Mouse (Mus musculus) cerebellum, adult (tissue): Measurements from ENCODE around the gene Abca7.

Source experiments
- ATAC-seq: cut with Nextera tagmentation; 2 replicates; pipeline ENCODE4 v1.9.2; 2017; ENCODE audit warnings: mild to moderate bottlenecking, moderate library complexity, mixed read lengths; ENCODE audit not compliant: insufficient number of reproducible peaks, low FRiP score, low TSS enrichment

The Abca7 gene

DNA sequence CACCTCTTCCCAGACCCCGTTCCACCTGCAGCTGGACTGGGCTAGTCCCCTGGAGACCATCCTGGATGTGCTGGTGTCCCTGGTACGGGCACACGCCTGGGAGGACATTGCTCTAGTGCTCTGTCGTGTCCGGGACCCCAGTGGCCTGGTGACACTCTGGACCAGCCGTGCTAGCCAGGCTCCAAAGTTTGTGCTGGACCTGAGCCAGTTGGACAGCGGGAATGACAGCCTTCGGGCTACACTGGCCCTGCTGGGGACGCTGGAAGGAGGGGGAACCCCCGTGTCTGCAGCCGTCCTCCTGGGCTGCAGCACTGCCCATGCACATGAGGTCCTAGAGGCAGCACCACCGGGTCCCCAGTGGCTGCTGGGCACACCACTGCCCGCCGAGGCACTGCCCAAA is 23.5 kb upstream of the Abca7 start:
- no peak for ATAC-seq

DNA sequence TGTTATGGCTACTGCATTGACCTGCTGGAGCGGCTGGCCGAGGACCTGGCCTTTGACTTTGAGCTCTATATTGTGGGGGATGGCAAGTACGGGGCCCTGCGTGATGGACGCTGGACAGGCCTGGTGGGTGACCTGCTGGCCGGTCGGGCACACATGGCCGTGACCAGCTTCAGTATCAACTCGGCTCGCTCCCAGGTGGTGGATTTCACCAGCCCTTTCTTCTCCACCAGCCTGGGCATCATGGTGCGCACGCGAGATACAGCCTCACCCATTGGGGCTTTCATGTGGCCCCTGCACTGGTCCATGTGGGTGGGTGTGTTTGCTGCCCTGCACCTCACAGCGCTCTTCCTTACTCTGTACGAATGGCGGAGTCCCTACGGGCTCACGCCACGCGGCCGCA is 22.2 kb upstream of the Abca7 start:
- no peak for ATAC-seq

DNA sequence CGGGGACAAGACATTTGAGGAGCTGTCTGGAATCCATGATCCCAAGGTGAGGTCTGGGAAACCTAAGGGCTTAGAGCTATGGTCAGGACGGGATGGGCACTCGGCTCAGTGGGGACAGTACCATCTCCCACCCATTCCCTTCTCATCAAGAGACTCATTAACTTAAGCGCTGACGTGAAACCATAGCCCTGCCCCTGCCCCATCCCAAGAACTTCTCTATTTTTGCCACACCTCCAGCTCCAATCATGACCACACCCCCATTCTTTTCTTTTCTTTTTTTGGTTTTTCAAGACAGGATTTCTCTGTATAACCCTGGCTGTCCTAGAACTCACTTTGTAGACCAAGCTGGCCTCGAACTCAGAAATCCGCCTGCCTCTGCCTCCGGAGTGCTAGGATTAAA is 21.6 kb upstream of the Abca7 start:
- no peak for ATAC-seq

DNA sequence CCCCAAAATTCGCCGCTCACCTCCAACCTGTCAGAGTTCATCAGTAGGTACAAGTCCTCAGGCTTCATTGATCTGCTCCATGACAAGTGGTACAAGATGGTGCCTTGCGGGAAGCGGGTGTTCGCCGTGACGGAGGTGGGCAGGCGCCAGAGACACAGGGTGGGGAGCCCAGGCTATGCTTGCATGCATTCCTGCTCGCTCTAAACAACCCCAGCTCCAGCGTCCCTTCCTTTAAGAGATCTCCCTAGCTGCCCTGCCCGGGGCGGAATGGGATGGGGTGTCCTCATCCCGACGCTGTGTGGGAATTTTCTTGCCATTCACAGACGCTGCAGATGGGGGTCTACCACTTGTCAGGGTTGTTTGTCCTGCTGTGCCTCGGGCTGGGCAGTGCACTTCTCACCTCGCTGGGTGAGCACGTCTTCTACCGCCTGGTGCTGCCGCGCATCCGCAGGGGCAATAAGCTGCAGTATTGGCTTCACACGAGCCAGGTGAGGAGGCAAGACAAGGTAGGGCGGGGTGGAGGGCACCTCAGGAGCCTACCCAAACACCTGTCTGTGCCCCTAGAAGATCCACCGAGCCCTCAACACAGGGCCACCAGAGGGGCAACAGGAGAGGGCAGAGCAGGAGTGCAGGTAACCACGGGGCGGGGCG is 20.1 kb upstream of the Abca7 start:
- no peak for ATAC-seq

DNA sequence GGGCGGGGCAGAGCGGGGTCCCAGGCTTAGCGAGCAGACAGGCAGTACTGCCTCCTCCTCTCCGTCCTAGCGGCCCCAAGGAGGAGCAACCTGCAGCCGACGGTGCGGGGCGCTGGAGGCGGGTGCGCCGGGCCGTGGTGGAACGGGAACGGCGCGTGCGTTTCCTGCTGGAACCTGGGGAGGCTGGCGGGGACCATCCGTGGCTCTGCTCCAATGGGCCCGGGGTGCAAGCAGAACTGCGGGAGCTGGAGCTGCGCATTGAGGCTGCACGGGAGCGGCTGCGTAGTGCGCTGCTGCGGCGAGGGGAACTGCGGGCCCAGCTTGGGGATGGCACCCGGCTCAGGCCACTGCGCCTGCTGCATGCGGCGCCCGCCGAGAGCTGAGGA is 19.6 kb upstream of the Abca7 start:
- ATAC-seq, result no peak

DNA sequence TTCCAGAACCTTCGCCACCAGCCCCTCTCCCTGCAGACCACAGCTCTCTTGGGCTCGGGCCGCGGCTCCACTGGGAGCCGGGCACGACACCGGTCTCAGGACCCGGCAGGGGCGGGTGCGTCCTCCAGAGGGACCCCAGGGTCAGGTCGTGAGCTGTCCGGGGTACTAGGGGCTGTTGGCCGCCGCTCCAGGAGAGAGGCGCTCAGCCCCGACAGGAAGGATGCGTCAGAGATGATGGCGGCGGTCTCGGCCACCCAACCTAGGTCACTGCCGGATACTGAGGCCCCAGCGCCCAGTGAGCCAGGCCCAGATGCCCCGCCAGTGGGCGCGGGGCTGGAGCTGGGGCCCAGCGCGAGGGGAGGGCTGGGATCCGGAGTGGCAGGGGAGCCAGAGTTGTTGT is 19.0 kb upstream of the Abca7 start:
- ATAC-seq, result no peak

DNA sequence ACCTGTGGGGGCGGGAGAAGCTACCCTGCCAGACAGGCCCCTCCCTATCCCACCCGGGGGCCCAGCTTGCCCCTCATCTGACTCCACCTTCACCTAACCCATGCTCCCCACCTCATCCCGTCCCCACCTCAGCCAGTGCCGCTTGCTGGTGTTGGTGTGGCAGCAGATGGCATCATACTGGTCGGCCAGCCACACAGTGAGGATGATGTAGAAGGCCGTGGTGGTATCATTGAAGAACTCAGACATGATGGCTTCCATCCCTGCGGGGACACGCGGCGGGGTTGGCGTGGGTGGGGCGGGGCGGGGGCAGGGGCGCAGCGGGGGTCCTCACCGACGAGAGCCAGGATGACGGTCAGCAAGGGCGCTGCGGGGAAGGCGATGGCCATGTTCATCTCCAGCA is 18.2 kb upstream of the Abca7 start:
- no peak for ATAC-seq

DNA sequence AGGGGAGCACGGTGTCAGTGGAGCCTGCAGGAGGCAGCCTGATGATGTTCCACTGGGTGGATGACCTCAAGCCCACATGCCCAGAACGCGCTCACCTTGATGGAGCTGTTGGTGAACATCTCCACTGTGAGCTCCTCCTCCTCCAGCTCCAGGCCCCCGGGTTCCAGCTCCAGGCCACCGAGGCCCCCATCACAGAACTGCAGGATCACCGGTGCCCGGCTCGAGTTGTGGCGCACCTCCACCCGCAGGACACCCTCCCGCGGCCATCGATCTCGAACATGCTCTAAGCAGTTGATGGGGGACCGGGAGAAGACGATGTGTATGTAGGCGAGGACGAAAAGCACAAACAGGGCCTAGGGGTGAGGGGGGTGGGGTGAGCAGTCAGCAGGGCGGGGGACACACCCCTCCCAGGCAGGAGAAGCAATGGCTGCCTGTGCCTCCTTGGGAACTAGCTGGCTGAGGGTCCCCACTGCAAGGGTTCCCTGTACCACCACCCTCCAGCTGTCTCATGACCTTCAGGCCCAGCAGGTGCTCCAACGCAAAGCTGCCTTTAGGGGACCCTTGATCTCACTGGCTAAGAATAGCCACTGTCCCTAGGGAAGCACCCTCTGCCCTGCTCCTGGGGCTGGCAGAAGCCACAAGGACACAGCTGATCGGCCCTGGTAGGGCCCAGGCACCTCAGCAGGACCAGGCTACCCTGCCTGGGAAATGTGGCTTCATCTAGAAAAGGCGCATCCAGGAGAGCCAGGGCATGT is 16.7 kb upstream of the Abca7 start:
- no peak for ATAC-seq

DNA sequence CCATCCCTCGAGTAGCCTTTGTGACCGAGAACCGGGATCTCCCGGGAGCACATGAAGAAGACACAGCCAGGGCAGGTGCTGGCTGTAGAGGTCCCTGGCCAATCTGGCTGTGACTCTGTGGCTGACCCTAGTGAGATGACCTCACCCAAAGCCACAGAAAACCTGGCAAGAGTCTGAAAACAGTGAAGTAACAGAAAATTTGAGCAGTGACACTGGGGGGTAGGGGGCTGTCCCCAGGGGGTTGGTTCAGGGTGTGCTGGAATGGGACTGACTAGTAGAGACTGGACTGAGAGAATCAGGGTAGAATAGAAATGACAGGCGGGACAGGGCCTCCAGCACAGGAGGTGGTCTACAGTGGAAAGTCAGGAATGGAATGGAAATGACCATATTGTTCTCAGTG is 13.1 kb upstream of the Abca7 start:
- ATAC-seq, result no peak

DNA sequence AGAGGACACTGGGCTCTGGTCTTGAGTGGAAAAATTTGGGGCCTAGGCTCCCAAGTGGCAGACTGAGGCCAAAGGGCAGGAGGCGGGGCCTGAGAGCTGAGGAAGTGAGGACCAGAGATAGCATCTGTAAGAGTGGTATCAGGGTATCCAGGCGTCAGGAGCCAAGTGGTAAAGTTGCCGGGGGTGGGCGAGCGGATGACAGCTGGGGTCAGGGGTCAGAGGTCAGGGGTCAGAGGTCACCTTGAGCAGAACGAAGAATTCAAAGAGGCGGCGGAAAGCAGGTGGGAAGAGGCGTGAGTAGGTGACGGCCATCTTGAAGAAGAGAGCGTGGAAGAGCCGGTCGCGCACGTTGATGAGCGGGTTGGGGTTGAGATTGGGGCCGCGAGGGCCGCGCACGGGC is 12.6 kb upstream of the Abca7 start:
- no peak for ATAC-seq

DNA sequence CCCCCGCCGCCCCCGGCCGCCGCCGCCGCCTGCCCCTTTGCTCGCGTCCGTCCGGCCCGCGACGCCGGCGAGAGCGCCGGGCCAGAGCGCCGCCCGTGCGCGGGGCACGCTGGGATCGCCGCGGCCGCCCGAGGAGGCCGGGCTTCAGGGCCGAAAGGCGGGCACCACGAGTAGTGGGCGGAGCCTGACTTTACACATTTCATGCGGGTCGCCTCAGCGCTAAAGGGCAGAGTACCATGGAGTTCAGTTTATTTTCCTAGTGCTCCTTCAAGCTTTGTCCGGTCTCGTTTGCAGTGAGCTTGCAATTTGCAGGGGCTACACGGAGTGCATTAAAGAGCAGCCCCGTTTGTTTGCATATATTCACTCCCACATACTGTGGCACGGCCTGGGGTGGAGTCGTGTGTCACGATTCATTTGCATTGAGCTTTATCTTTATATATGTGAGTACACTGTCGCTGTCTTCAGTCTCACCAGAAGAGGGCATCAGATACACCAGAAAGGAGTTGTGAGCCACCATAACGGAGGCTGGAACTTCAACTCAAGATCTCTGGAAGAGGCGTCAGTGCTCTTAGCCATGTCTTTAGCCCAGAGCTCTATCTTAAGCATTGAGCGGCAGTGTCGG is 12.0 kb upstream of the Abca7 start, which contains the start of gene Tmem259:
Gene Tmem259, minus strand, starts transcription at position 136 of the 622 bp plus-strand sequence.
- peak; percentile 29 for ATAC-seq

DNA sequence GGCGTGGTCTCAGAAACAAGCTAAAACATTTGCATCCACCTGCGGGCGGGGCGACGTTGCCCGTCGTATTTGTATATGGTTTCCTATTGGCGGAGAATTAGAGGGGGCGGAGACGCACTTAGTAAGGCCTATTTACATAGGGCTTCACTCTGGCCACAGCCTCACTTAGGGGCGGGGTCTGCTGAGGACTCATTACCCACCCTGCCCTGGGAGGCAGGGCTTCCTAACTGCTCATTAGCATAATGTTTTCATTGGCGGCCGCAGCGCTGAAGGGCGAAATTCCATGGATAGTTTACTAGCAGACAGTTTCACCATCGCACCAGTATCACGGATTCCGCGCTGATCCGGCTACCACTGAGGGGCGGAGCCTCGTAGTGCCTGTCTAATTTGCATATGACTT is 11.4 kb upstream of the Abca7 start:
- peak; percentile 75 for ATAC-seq

DNA sequence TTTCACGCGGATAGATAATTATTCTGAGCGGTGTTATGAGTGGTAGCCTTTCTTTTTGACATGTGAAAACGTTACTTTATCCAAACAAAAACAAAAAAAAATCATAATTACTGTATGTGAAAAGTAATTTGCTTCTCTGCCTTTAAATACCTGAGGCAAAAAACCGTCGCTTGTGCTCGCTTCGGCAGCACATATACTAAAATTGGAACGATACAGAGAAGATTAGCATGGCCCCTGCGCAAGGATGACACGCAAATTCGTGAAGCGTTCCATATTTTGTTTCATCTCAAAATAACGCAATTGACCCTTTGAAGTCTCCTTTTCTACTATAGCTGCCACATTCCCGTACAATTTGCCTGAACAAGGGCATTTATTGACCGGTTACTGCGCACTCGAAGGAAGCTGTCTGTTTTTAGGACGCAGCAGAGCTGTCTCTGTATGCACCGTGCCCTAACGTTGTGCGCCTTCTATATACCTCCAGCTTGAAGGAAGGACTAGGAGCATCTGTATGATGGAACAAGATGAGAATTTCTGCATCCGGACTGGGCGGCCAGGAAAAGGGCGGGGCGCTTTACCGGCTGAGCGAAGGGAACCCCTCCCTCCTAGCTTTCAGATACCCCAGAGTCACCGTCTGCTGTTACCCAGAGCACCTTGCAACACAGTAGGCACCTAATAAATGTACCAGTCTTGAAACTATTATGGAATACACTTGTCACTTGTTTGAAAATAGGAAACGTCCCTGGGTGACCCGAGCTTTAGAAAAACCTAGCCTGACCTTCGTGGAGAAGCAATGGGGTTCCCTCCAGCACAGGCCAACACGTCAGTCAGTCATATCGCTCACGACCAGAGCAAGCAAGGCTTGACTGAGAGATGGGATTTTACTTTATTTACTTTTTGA is 10.7 kb upstream of the Abca7 start:
- peak; percentile 11; the same call in 1 of the 2 replicates for ATAC-seq

DNA sequence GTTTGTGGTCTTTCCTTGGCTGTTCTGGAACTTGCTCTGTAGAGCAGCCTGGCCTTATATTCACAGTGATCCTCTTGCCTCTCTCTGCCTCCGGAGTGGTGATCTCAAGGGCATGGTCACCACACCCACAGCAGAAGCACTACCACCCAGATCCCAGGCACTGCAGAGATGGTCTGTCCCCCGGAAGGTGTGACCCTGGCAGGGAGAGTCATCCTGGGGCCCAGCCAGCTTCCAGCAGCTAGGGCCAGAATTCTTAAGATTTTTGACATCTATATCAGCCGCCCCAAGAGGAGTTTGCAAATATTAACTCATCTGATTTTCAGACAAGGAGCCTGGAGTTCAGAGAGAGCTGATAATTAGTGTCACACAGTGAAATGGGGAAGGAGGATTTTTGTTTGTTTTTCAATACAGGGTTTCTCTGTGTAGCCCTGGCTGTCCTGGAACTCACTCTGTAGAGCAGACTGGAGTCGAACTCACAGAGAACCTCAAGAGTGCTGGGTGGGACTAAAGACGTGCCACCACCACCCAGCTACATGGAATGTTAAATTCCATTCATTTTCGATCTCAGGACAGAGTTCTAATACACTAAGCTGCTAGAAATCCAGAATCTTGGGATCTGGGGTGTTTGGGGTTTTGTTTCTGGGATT is 9.9 kb upstream of the Abca7 start:
- no peak for ATAC-seq

DNA sequence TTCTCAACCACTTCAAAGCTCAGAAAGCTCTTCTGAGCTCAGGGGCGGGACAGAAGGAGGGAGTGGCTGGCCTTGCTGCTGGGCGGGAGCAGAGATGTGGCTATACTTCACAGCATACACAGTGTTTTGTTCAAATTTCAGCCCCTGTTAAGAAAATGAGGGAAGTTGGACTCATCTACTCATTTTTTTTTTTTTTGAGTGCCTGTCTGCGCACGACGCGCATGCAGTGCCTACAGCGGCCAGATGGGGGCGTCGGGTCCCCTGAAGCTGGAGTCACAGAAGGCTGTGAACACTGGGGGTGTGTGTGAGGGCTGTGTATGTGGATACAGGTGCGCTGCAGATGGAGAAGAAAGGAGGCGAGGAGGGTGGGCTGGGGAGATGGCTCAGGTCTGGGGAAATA is 9.3 kb upstream of the Abca7 start:
- ATAC-seq, result no peak

DNA sequence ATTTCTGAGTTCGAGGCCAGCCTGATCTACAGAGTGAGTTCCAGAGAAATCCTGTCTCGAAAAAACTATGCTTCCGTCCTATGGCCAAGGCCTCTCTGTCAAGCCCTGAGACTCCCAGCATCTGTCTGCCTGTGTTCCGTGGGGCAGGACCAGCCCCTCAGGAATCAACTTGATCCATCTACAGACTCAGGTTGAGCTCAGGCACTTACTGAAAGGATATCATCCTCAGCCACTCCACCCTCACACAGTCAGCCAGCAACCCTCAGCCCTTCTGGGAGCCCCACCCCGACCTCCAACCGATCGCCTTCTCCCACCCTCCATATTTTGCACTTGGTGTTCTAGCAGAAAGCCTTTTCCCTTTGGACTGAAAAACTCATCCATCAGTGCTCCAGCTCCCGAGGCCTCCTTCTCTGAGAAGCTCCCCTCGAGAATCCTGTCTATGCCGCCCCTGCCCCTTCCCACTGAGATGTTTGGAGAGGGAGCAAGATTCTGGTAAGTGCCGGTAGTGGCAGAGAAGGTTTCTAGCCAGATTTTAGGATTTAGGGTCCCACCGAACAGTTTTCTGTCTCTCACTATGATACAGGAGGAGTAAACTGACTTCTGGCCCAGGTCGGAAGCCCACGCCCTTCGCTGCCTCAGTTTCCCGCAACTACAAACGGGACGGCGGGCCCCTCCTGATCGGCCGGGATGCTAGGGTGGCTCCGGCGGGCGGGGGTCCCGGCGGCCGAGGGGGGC is 8.4 kb upstream of the Abca7 start:
- no peak for ATAC-seq

DNA sequence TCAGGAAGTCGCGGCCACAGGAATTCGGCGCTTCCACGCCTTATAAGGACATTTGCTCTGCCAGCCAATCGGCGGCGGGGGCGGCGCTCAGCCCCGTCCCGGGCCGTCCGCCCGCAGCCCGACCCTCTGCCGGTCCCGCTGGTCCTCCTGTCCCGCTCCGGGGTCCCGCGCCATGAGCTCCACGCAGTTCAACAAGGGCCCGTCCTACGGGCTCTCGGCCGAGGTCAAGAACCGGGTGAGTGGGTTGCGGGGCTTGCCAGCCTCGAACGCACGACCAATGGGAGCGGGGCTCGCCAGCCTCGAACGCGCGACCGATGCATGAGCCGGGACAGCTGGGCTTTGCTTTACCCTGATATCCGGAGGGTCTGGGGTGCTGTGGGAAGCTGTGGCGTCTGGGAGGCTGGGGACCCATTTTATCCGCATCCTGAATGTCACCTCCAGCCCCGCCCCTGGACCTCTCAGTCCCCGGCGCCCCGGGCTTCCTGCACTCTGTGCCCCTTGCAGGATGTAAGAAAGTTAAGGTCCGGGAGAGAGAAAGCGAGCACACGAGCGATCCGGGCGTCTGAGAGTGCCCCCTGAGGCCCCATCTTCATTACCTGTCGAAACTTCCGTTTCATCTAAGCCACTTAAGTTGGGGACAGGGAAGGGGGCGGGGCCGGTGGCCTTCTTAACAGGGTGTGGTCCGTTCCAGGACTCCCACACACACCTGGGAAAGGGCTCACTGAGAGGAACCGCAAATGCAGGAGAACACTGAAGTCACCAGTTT is 7.6 kb upstream of the Abca7 start, which contains the start of gene Cnn2:
Gene Cnn2, plus strand, starts transcription at position 79 of the 766 bp plus-strand sequence.
- no peak for ATAC-seq

DNA sequence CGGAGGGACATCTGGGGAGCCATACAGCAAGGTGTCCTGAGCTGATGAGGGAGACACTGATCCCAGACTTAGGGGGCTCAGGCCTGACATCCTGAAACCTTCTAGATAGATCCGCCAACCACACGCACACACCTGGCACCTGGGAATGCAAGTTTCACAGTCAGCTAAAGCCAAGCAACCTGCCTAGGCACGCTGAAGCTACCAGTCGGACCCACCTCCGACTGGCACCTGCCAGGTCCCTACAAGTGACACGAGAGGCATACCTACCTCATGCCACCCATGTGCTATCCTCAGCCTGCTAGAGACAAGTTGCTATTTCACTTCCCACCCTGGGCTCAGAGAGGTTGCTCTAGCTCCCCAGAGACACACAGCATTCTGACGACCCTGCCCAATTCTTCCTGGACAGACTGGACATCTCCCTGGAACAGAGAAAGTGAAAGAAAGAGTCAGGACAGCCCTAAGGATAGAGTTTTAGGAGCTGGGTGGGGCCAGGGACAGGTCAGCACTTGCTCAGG is 7.0 kb upstream of the Abca7 start:
- ATAC-seq, result no peak

DNA sequence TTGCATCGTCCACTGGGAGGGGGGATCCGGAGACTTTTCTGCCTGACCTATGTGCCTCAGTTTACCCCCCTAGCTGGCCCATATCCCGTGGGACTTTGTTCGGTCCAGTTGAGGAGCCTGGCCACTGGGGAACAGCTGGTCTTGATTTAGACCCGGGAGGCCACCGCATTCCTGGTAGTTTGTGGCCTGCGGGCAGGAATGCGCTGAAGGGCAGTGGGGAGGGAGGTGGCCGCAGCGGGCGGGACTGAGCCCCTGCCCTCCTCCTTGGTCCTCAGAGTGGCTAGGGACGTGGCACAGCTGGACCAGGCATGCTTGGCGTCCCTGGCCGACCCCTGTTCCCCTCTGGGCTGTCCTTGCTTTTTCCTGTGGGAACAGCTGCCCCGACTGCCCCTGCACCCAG is 6.4 kb upstream of the Abca7 start:
- no peak for ATAC-seq
